Mouse (Mus musculus) adrenal gland, postnatal 4 days (tissue): ENCODE results near the gene Amfr. TPM values are rescaled to one million over a fixed set of nuclear protein-coding genes. Genes with fewer than 3 reads are reported as not detected.
A peak's percentile ranks its signal among the peaks of the same experiment; 100 is the strongest.

Experiments
- DNase-seq, 2 experiments: peaks; one replicate each; pipeline ENCODE4 v3.0.0; 2021 to 2022; ENCODE audit warnings: low spot score in 2 of 2, mixed read lengths in 2 of 2
- long read RNA-seq, 2 experiments: library from polyadenylated mRNA; stranded (forward); transcript quantifications; one replicate each; pipeline ENCODE4 v2.0.0; 2021
- total RNA-seq, 2 experiments: library from RNA; stranded (reverse); gene quantifications; 2 replicates each; pipeline ENCODE4 v1.2.3; 2021

Amfr gene
- total RNA-seq, result 100 to 1,000 TPM; 142 to 152 TPM
- long read RNA-seq, experiment 1, transcript Amfr-201 (14 exons, 3,880 nt), result major isoform, 115 of 143 reads
- long read RNA-seq, experiment 1, partial matches to known transcripts, result 7 of 143 reads
- long read RNA-seq, experiment 1, other reads (novel, unspliced or antisense), result 20 of 143 reads
- long read RNA-seq, experiment 2, transcript Amfr-201 (14 exons, 3,880 nt), result major isoform, 391 of 453 reads
- long read RNA-seq, experiment 2, transcript Amfr-203 (3 exons, 779 nt), result minor isoform, 5 of 453 reads
- long read RNA-seq, experiment 2, partial matches to known transcripts, result 15 of 453 reads
- long read RNA-seq, experiment 2, other reads (novel, unspliced or antisense), result 42 of 453 reads

DNA sequence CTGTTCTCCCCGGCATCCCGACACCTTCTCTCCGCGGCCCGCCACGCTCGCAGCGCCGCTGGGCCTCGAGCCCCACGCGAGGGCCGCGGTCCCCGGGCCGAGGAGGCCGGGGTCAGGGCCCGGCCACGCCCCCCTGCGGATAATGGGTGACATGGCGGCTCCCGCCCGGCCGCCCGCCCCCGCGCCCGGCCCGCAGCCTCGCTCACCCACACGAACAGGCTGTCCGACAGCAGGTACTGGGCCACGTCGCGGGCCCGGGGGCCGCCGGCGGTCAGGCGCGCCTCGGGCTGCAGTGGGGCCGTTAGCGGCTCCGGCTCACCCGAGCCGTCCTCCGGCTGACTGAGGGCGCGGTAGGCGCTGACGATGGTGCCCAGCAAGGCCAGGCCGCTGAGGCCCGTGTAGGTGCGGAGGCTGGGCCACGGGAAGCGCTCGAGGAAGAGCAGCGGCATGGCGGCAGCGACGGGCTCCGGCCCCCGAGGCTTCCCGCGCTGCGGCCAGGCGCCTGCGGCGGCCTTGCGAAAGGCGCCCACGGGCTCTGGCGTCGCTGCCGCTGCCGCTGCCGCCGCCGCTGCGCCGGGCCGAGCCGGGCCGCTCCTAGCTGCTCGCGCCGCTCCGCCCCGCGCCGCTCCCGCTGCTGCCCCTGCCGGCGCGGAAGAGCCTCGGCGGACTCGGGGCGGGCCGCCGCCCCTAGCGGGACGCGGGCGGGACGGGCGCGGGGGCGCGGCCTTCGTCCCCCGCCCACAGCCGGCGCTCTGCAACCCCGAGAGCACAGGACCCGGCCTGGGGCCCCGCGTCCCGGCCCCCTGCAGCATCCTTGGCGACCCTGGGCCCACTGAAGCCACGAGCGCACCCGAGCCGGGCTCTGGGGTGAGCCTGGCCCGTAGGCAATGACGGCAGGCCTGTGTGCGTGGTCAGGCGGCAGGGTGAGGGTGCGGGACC, at the start of gene Amfr:
Gene Amfr (minus strand): TSS at position 830 of the 939 bp plus-strand sequence.
- peak; percentile 28 to 61 for DNase-seq

DNA sequence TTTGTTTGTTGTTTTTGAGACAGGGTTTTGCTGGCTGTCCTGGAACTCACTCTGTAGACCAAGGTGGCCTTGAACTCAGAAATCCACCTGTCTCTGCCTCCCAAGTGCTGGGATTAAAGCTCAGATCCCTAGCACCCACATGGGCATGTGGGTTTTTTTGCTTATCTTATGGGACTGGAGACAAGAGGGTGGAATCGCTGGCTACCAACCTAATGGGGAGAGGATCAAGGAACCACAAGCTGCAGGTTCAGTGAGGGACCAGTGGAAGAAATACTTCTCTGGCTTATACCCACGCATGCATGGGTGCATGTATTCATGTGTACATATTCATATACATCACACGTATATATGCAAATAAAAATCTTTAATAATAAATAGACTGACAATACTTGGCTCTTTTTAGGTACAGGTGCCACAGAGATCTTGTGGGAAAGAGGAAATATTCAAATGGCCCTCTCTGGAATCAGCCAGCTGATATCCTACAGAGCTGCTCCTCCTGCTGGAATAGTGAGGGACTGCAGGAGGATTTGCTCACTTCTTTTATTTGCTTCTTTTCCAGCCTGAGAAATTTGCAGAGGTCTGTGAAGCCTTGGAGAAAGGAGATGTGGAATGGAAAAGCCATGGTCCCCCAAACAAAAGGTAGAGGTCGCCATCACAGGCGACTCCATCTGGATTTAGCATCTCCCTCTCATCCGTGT, 44.7 kb upstream of the Amfr start:
- DNase-seq, result no peak

- no peak for DNase-seq
These were observed 40.1 kb upstream of the Amfr start for GRCm38 (mm10) chr8:94052696-94053095.

DNA sequence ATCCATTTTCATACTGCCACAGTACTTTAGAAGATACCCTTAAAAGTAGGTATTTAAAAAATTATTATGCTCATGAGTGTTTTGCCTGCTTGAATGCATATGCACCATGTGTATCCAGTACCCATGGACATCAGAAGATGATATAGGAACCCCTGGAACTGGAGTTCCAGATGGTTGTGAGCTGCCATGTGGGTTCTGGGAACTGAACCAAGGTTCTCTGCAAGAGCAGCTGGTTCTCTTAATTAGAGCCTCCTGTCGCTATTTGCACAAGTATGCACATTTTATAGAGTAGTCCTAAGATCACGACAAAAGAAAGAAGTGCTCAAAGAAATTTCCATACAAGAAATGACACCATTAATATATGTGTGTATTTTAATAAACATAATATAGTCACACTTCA, 35.2 kb upstream of the Amfr start:
- DNase-seq, result no peak

DNA sequence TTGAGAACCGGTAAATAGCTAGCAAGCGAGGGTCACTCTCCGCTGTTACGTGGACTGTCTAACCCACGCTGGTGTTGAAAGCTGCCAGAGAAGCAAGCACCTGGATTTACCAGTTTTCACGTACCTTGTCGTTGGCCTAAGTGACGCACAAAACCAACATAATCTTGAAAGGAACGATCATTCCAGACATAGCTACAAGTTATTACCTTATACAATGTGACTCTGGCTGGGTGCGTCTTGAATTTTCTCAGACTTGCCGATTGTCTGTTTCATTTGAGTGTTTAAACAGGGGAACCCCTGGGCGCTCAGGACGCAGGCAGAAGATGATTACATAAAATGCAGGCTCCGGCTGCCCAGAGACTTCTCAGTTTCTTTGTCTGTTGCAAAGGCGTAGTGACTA, 25.2 kb upstream of the Amfr start:
- no peak for DNase-seq

GRCm38 (mm10) chr8:94036944-94037524, 24.4 kb upstream of the Amfr start, which contains the start of the genes Nudt21 and Ogfod1:
Nudt21 (minus strand) TSS chr8:94037031.
Ogfod1 (plus strand) TSS chr8:94037198.
- peak; percentile 62 to 84 for DNase-seq

DNA sequence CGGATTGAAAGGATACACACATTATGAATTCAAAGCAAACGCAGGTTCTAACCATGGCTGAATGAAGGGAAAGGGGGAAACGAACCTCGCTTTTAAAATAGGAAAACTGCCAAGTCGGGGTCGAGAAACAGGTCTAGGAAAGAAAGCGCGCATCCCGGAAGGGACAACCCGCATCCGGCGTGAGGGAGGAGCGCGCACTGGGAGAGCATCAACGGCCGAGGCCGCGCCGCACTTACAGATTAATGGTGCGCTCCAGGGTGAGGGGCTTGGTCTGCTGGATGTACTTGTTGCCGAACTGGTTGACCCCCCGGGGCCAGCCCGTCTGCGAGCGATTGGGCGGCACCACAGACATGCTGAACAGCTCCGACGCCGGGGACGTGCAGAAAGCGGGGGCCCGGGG, 23.9 kb upstream of the Amfr start:
- peak; percentile 21 to 48 for DNase-seq

- DNase-seq, result no peak
These were observed 22.6 kb upstream of the Amfr start for GRCm38 (mm10) chr8:94035200-94035599.

GRCm38 (mm10) chr8:94033601-94034000, 21.0 kb upstream of the Amfr start:
- DNase-seq, result no peak

- no peak for DNase-seq
These were observed 17.1 kb upstream of the Amfr start for GRCm38 (mm10) chr8:94029701-94030100.

- no peak for DNase-seq
These were observed 11.3 kb upstream of the Amfr start for GRCm38 (mm10) chr8:94023916-94024315.

DNA sequence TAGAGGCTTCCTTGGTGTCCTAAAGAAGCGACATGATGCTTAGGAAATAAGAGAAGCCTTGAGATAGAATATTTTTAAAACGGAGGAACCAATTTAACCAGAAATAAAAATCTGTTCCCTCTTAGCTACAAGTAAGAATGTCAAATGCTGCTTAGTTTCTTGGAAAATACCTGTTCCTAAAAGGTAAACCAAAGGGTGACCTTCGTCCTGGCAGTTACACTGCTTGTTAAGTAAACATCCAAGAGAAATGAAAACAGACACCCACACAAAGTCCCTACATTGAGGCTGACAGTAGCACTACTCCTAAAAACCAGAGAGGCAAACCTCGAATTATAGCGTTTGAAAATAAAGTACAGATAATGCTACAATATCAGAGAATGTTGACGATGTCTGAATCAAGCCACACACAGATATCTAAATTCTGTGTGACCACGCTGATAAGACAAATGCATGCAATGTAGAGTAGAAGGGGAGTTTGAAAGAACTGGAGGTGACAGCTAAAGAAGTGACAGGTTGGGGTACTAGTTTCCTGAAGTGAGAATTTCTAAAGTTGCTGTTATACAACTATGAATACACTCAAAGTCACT, 477 bp upstream of the Amfr start:
- DNase-seq, result no peak

DNA sequence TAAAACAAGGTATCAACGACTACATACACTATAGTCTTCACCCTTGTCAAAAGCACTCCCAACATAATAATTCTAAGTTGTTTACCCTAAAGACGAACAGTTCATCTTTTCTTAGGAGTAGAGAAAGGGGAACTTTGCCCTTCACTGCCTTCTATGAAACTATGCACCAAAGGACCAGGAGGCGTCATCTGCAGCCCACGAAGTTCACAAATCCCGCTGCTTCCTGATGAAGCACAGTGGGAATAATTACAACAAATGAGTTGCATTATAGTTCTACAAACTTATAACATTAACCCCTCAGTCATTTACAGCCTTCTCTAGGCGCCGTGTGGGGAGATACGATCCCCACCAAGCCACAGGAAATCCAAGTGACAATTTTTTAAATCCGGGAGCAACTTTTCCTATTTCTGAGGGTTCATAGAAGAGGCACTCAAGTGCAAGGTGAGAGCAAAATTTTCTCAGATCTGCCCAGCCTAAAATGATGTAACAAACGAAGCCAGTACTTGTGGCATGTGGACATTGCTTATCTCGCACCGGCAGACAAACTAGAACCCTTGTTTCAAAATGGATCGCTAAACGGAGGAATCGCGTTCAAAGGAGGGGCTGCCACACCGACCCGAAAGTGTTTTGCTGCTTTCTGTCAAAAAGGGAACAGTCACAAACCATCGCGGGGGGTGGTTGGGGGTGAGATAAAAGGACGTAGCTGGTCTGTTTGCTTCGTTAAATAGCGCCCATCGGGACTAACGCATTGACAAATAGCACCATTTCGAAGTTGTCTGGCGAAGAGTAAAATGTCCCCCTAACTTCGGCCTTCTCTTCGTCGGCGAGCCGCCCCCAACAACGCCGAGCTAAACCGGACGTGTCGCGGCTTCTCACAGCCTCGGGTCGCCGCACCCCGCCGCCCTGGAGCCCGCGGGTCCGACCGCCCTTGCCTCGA, 1.3 kb downstream of the Amfr start:
- DNase-seq, result no peak

GRCm38 (mm10) chr8:94010101-94010705, 2.4 kb downstream of the Amfr start:
- DNase-seq, result no peak

DNA sequence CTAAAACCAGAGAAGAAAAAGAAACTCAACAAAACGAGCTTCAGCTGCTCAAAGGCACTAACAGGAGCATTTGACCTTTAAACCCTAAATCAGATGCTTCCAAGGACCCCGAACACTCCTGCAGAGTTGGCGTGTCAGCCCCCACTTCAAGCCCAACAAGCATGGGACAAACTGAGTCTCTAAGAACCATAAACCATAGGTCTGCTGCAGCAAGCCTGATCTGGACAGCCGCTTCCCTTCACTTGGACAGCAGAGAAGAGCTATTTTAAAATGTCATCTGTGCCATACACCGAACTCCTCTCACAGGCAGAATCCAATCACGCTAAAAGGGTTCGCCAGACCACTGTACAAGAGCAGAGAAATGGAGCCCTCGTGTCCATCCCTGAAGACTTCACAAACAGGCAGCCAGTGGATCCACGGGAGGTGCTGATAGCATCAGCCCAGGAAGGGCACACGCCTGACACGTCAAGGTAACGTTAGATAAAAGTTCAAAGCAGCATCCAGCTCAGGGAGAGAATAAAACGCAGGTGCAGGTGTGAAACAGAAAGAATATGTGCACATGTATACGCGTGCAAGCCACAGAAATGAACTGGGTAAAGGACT, 3.3 kb downstream of the Amfr start:
- no peak for DNase-seq

- DNase-seq, result no peak
These were observed 8.5 kb downstream of the Amfr start for GRCm38 (mm10) chr8:94004139-94004538.

- no peak for DNase-seq
These were observed 13.7 kb downstream of the Amfr start for GRCm38 (mm10) chr8:93998961-93999360.

GRCm38 (mm10) chr8:93989739-93990138, 22.9 kb downstream of the Amfr start:
- DNase-seq, result no peak

DNA sequence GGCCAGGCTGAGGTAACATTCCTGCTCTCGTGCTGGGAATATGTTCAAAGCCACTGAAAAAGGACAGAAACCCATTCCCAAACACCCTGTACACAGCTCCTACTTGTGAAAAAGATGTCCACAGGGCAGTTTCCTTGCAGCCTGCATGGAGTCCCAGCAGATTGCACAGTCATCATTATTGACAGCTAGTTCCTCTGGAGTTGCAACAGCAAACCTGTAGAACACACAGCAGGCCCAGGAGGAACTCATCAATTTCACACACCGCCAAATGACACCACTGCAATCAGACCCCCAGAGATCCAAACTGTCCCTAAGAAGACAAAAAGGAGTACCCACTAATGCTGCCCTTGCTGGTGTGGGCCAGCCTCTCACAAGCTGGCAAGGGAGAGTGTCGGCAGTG, 27.9 kb downstream of the Amfr start:
- DNase-seq, result no peak
